8 mouse cellular contexts compared by ENCODE assay signal in the genomic region with DNA sequence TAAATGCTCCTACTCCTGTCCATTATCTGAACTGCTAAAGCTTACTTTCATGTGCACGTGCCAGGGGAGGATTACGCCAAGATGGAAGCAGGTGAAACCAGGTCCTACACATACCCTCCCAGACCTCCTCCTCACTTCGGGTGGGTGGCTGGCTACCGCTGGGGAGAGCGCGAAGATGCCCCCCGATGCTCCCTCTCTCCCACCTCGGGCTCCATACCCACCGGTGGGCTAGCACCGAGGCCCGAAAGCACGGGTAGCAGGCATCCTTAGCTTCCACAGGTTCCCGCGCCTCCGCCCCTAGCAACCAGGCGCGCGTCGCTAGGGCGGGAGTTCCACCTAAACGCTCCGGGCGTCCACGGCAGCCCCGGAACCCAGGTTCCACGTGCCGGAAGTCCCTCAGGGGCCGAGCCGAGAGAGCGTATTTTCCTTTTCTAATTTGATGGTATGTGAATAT. TPM values are rescaled to one million over a fixed set of nuclear protein-coding genes. Genes with fewer than 3 reads are reported as not detected.
DNase-seq lines count a peak whose midpoint lies in the region.

Gene Wdr31, minus strand, starts transcription at position 299 of the 454 bp plus-strand sequence.

- H3K4me3 ChIP-seq in megakaryocyte, embryonic 14.5 days (replicated peaks), result peak within 1 kb of the TSS; percentile 88

- H3K27me3 ChIP-seq in megakaryocyte, embryonic 14.5 days (replicated peaks), result peaks cover 6% of the 10 kb centered on the region

- H3K36me3 ChIP-seq in megakaryocyte, embryonic 14.5 days (replicated peaks; ENCODE audit: low read length), result no peaks in the 10 kb centered on the region

- peaks cover 6% of the 10 kb centered on the region for H3K4me1 ChIP-seq in megakaryocyte, embryonic 14.5 days

- H3K9me3 ChIP-seq in megakaryocyte, embryonic 14.5 days, result peaks cover 8% of the 10 kb centered on the region

- peak; percentile 77 for DNase-seq in adrenal gland, adult 18-20 months (ENCODE audit: low spot score in 2 of 2)
- DNase-seq in embryo, embryonic 10 days (ENCODE audit: low spot score), result peak; percentile 86
- DNase-seq in gastrocnemius, postnatal 10 days, result peak; percentile 76
- DNase-seq in induced T-regulatory cell, adult 2 months (ENCODE audit: low read depth), result peak; percentile 90
- DNase-seq in left cerebral cortex, adult 9 months (ENCODE audit: low spot score in 2 of 2), result peak; percentile 14 to 84
- peak; percentile 89 to 91 for DNase-seq in right cerebral cortex, postnatal 10 days (ENCODE audit: low spot score in 2 of 2)
- peak; percentile 62 to 73 for DNase-seq in urinary bladder, postnatal 36 days (ENCODE audit: low spot score in 2 of 2)

RNA-seq across cellular contexts. Expression of gene Wdr31, which starts in this region (rescaled TPM):
- total RNA-seq in adrenal gland, adult 18-20 months (2021), result 1 to 10 TPM; 1.2 to 1.8 TPM
- total RNA-seq in gastrocnemius, postnatal 10 days (2021), result under 1 TPM; 0.27 to 0.54 TPM
- polyA plus RNA-seq in megakaryocyte, embryonic 14.5 days (2012; ENCODE audit: insufficient read depth, low replicate concordance), result 0.37 TPM in 1 of 2 replicates, not detected in the other

Comparison
In these comparisons a context has a peak if more than half of its experiments do, and no peak if none do; other contexts are left out.
1. Peak in every context shown above with its lines: DNase-seq and H3K4me3 ChIP-seq.
2. Peak in DNase-seq in gastrocnemius, postnatal 10 days; RNA of the gene not detected or under 1 TPM.